Mouse (Mus musculus) retina, postnatal 1 day (tissue): ENCODE data around the gene Bloc1s2.
A peak's percentile ranks its signal among the peaks of the same experiment; 100 is the strongest.

Experiments used
- DNase-seq: peaks from one replicate; pipeline ENCODE4 v3.0.0-alpha.2; 2012

Gene Bloc1s2

DNA sequence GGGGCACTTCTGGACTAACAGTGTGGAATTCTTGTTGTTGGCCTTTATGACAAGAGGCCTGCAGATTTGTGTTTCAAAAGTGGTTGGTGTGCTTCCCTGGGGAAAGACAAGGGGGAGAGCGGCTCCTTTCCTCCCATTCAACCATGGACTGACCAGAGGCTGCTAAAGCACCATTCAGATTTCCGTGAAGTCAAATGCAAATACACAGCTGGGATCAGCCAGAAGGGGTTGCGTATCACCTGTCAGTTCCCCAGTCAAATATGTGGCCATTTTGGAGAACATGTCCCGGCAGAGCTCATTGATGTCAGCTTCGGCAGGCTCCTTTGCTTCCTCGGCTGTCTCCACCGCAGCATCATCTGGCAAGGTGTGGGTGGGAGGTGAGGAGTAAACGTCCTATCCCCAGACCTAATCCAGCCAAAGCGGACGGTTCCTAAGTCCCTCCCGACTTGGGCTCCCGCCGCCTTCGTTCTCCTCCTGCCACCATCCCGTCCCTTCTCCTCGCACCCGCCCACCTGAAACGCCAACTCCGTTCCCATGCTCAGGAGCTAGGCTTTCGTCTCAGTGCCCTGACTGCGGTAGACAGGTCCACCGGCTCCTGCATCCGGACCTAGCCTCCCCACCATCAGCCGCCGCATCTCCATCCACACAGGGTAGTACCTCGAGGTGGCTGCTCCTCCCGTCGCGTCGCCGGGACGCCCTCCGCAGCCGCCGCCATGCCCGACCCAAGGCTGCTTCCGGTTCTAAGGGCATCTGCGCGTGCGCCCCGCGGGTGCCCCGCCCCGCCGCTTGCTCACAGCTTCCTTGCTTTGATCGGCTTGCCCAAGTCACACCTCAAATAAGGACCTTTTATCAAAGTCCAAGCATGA is at the start of gene Bloc1s2:
Bloc1s2 (minus strand) TSS at position 745 of the 866 bp plus-strand sequence.
- DNase-seq = peak; percentile 89

DNA sequence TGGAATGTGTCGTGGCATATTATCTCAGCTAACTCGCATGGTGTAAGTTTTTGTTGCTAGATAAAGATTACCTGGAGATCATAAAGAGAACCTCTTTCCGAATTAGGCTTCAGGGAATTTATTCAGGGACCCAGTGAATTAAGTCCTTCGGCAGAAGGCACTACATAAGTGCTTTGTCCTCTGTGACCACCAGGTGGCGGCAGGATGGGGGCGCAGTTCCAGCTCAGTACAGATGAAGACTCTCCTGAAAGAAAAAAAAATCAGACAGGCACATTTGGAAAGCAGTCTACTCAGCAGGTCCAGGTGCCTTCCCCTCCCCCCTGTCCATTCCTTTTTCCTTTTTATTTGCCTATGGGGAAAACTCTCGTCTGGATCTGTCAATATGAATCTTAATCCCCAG is 48.9 kb upstream of the Bloc1s2 start:
- DNase-seq = peak; percentile 80

DNA sequence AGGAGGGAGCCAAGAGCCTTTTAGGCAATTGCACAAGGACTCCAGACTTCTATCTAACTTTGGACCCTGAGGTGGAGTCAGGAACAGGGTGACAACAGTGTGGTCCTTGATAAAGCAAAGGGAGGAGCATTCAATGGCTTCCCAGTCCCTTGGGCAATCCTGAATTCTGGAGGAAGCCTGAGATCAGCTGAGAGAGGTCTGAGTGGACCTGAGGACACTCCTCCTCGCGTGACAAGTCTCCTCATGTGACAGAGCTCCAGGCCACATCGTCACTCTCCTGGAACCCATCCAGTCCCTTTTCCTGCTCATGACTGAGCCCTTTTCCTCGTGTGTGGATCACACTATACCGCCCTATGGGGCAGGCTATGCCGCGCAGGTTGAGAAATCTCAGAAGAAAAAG is 47.7 kb upstream of the Bloc1s2 start:
- no peak for DNase-seq

DNA sequence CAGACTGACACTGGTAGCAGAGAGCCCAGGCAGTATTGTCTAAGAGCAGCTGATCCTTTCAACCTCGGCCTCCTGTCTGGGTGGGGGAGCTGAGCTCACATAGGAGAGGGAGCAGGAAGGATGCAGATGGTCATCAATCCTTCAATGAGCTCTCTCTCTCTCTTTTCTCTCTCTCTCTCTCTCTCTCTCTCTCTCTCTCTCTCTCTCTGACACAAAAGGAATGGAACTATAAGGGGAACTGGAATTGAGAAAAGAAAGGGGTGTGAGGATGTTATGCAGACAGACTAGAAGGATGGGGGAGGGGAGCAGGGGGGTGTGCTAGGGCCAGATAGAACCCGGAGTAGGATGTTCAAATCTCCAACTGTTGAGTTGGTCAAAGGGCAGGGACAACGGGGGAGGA is 46.1 kb upstream of the Bloc1s2 start, which contains the start of gene Pkd2l1:
Pkd2l1 (minus strand) TSS at position 101 of the 400 bp plus-strand sequence.
- DNase-seq = no peak

DNA sequence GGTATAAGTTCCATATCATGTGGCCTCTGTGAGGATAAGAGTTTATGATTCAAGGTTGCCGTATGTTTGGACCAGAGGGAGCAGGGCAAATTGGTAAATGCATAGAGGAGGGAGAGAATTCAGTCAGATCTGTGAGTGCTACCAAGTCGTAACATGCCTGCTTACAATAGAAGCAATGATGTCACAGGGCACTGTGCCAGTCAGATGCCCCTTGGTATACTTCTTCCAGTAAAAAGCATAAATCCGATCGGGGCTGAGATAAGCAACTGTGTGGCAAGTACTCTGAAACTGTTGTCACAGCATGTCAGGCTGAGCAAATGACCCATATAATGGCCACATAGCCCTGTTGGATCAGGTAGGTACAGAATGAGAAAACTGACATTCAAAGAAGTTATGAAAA is 42.8 kb upstream of the Bloc1s2 start:
- DNase-seq = no peak

DNA sequence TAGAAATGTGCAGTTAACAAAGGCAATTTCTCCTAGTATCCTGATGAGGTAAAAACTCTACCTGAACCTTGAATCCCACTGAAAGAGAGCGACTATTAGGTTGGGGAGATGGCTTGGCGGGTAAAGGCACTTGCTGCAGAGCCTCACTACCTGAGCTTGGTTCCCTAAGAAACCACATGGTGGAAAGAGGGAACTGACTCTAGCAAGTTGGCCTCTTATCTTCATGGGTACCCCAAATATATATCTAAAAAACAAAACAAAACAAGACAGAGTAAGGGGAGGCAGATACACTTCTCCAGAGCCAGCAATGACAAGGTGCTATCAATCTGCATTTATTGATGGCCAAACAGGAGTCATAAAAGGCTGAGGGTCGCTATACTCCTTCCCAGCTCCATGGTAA is 37.7 kb upstream of the Bloc1s2 start:
- no peak for DNase-seq

DNA sequence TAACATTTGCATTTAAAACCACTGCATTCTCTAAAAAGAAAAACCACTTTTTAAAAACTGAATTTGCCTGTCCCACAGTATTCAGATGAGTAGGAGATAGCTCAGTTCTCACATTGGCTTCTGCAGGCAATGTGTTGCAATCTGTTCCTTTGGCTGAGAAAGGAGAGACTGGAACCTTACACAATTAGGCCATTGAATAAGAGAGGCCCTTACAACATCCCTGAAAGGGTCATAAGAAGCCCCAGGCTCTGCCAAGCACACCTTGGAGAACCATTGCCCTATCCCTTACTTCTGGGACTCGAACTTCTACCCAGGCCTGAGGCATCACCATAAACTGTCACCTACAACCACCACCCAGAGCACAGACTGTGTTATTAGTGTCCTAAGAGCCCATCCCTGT is 34.3 kb upstream of the Bloc1s2 start:
- DNase-seq = no peak

DNA sequence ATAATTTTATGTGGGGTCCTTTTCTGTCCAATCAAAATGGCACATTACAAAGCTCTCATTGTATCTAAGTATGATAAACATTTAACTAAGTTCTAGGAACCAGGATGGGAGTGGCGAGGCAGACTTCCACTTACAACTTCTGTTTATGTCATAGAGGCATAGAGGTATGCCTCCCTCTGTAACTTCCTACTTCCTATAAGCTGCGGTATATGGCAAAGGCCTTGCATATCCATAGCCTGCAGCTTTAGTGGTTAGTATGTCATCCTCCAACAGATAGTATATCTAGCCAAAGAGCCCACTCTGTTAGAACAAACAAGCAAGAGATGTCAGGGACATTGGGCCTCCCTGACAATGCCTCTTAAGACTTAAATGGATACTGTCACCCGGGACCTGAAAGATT is 30.5 kb upstream of the Bloc1s2 start:
- DNase-seq = no peak

DNA sequence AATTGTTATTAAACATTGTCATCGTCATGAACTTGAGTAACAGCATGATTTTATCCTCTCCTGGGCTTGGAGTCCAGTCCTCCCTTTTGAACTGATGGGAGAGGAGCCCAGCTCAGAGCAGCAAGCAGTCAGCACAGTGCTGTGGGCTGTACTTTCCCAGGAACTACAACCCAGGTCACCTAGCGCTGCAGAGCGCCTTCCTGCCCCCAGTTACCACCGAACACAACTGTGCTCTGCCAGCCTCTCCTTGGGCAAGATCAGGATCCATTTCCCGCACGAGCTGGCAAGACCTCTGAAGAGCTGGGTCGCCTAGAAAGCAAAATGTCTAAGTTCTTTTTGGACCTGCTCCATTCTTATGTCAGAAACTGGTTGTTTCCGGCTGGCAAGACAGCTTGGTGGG is 28.6 kb upstream of the Bloc1s2 start:
- DNase-seq = no peak

DNA sequence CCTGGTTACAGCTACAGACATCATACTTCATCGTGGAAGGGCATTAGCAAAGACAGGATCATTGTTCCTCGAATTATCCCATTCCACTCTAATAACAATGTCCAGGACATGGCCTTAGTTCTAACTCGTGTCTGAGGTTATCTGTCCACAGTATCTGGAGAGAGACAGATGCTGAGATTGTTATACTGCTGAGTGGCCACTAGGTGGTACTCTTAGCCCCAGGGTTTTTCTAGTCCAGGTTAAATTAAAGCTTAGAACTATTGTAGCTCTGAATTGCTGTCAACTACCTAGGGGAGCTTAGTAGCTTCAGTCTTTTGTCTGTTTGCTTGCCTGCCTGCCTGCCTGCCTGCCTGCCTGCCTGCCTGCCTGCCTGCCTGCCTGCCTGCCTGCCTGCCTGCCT is 15.3 kb upstream of the Bloc1s2 start:
- DNase-seq = peak; percentile 48

DNA sequence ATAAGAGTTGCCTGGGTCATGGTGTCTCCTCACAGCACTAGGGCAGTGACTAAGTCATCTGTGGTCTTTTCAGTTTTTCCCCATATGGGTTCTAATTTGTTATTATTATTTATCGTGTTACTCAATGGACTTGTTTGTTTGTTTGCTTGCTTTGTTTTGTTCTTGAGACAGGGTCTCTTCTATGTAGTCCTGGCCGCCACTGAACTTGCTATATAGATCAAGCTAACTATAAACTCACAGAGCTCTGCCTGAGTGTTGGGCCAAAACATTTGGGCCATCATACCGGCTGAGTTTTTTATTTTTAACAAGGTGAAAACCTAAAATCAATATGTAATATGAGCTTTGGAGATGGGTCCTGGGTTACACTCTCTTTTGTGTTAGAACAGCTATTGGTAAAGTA is 13.1 kb upstream of the Bloc1s2 start:
- DNase-seq = no peak

DNA sequence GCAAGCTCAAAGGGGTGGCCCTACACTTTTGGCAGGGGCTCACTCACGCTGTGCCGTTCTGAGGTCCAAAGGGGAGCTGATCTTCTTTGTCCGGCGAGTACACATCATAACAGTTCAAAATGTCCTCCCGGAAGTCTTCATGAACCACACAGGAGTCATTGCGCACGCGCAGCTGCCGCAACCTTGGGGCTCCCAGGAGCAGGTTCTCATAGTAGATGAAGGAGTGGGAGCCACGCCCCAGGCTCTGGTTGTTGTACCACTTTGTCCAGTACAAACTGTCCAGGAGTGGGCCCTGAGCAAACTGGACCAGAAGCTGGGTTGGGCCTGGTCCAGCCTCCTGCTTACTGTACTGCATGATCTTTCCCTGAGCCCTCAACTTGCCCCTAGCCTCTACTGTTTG is 10.8 kb upstream of the Bloc1s2 start:
- DNase-seq = no peak

DNA sequence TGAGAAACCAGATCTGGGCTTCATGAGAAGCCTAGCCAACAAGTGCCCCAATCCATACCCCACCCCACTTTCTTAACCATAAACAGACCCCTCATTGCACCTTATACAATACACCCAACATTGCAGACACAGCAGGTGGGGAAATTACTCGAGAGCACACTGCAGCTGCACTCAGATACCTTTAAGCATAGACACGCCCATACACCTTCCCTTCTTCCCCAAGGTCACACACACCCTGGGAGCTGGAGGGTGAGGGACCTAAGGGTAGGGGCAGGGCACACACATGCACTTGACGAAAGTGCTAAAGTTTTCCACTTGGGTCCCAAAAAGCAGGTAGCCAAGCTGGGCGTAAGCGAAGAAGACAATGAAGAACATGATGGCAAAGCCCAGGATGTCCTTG is 7.5 kb upstream of the Bloc1s2 start:
- no peak for DNase-seq

DNA sequence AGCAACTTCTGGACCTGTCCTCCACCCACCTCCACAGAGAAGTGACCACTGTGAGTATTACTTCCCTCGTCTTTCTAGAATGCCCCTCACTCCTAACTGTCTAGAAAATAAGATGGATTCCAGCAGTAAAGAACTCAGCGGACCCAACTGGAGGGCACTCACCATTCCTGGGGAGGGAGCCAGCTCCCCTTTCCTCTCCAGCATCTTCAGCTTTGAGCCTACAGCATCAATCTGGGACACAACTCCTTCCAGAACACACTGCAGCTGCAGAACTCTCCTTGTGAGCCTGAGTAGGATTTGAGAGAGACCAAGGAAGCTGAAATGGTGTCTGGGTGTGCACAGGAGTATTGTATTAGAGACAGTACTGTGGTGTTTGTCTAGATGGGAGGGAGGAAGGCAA is 2.7 kb upstream of the Bloc1s2 start:
- no peak for DNase-seq

DNA sequence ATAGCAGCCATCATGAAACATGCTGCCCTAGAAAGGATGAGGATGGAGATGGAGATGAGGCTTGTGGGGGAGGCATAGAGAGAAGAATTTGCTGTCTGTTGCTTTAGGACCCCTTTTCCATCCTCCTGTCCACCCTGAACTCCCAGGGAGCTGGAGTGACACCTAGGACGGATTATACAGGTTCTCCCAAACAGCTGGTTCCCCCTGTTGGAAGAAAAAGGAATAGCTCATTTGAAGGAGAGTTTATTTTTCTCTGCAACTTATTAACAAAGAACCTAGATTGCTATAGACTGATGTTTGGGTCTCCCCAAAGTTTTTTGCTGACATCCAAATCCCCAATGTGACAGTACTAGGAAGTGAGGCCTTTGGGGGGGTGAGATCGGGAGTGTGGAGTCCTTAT is 2.1 kb upstream of the Bloc1s2 start:
- peak; percentile 24 for DNase-seq

DNA sequence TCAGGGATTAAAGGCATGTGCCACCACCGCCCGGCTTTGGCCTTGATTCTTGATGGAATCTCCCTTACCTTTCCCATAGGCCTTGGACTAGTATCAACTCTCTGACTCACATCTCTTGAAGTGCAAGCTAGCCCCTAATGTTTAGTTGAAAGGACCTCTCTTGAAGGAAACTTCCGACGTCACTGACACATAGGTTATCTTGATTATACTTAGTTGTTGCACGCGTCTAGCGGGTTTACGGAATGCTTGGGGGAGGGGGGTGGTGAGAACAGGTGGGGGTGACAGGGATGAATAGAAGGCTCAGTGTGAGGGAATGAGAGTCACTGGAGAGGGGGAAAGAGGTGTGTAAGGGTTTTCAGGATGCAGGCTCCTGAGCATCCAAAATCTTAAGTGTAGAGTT is 705 bp upstream of the Bloc1s2 start:
- DNase-seq = no peak

DNA sequence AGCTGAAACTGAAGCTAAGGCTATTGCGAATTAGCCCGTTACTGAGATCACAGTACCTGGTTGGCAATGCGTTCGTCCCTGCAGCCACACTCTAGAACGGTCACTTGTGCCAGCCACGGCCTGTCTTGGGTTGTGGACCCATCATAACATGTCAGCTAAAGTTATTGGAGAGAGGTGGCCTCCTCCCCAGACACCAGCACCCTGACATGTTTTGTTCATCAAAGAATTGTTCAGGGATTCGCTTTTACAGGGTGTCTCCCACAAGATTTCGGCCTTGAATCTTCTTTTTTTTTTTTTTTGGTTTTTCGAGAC is 278 bp upstream of the Bloc1s2 start:
- no peak for DNase-seq

DNA sequence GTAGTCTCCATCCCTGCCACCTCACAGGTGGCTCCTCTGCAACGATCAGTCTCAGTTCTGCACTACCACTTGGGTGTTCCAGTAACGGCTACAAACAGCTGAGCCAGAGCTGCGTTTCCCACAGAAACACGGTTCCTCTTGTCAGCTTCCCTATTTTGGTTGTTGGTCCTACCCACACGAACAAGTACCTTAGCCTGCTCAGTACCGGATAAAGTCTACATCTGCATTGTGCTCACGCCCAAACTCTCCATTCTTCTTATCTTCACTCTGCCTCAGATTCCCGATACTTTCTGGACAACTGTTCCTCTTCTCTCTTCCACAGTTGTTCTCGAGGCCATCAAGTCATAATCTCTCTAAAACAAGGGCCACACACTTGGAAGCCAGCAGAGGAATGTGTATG is 1.9 kb downstream of the Bloc1s2 start:
- DNase-seq = no peak

DNA sequence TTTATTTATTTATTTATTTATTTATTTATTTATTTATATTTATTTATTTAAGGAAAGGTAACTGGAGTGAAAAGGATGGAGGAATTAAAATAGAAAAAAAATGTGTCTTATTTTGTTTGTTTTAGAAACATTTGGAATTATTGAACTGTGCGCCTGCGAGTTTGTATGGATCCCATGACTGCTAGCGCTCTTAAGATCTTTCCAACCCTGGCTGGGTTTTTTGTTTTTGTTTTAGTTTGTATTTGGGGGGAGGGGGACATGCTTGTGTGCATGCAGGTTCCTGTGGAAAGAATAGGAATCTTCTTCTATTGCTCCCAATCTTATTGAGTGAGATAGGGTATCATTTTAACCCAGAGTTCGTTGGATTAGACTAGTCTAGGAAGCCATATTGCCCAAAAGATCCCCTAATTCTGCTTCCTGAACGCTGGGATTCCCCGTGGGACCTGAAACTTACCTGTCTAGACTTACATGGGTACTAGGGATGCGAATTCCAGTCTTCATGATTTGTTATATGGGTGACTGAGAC is 10.2 kb downstream of the Bloc1s2 start:
- DNase-seq = no peak

DNA sequence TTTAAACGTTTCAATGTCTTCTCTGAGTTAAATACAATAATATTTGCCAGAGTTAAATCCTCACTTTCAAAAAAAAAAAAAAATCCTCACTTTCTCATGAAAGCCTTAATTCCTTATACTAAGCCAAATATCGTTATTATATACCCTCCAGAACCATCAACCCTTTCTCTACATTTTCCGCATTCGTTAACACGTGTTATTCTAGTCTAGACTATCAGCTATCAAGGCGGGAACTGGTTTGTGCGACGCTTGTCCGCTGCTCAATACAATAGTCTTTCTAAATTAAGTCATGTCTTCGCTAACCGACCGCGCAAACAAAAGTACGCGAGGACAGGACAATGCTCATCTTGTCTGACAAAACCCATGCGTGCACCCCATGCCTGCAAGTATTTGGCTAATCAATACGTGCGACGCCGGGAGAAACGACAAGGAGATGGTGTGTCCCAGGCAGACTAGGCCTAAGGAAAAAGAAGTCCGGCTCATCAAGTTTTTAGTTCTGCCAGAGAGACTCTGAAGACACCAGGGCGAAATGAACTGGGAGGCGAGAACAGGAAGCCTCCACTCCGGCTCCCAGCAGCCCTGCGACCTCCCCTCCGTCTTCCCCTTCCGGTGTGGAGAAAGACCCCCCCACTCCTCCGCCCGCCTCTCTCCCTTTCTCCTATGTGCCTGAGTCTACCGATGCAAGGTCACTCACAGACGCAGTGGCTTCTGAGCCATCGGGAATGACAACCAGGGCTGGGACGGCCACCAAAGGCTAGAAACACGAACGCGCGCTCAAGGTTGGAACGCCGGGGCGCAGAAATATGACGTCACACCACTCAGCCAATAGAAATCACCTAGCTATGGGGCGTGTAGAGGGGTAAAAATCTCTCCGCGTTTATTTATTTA is 10.9 kb downstream of the Bloc1s2 start, which contains the start of gene Cwf19l1:
Cwf19l1 (minus strand) TSS at position 805 of the 888 bp plus-strand sequence.
- DNase-seq = peak; percentile 95

DNA sequence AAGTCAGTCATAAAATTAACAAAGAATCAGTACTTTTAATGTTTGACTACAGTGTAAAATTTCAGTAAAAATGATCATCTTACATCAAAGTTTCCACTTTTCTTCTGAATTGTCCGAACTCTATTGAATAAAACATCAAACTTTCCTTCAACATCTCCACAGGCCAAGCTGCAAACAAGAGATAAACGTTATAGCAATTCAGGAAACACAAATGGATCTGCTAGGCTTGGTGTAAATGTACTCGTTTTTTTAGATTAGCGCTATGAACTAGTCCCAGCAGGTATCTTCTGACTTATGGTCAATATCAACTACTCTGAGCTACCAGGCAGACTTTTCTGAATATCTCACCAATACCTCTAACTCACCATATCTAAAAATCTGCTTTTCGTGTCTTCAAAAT is 13.3 kb downstream of the Bloc1s2 start:
- DNase-seq = no peak

DNA sequence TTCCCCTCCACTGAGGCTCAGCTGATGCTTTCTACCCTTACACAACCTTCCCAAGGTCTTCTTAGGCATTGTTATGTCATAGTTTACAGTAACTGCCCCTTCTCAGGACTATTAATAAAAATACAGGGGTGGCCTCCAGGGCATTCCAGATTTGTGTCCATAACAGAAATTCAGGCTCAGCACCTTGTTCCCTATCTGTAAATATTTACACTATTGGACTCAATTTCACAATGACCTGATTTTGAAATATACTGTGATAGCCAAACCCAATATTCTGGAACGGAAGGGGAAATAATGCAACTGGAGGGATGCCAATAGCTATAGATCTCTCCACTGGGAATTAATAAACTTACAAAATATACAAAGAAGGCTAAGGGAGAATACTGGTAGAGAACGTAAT is 17.7 kb downstream of the Bloc1s2 start:
- no peak for DNase-seq

DNA sequence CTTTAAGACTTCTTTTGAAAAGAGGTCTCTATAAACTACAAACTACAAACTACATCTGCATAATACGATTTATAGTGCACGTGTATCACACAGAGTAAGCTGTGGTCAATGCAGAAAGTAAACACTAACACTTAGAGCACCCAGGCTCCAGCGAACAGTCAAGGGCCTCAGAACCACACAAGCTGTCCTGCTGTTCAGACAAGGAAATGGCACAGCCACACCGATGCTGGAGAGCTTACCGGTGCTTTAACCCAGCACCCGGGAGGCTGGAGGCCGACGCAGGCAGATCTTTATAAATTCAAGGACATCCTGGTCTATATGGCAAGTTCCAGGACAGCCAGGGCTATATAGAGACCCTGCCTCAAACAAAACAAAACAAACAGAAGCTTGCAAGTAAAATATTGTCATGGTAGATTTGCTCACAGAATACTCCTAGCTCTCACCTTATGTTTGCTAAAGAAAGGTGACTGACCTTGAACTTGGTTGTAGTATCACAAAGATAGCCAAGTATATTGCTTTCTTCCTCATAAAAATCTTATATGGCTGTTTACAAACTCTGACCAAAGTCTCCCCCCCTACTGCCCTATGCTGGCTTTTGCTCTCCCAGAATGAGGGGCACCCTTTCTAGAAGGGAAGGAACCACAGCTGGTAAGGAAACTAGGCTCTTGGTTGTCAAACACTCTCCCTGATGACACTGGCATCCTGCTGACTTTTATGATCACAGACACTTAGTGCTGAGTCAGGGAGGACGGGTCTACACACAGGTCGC is 18.3 kb downstream of the Bloc1s2 start:
- DNase-seq = no peak
